Mouse (Mus musculus): ENCODE data around the gene Ppp4c. TPM values are rescaled to one million over a fixed set of nuclear protein-coding genes. Genes with fewer than 3 reads are reported as not detected.

The Ppp4c gene
- polyA plus RNA-seq, 1 experiment from 2014 or later: 267 TPM

- Histone ChIP-seq H3K36me3 (ENCODE audit: insufficient read depth, low read length) (no peaks in the 10 kb centered on the region), H3K9me3 (ENCODE audit: low read length) (no peaks in the 10 kb centered on the region), H3K27ac (ENCODE audit: low read length) (no peak overlapping the region), H3K4me1 (ENCODE audit: insufficient read depth, low read length) (peaks cover 32% of the 10 kb centered on the region), H3K27me3 (ENCODE audit: insufficient read depth, low read length) (no peaks in the 10 kb centered on the region), H3K9ac (replicated peaks; ENCODE audit: low read length) (no peak overlapping the region), H3K4me3 (ENCODE audit: low read length) (no peak overlapping the region), H3K4me2 (replicated peaks; ENCODE audit: low read depth, low read length) (no peak overlapping the region)
- ATAC-seq (ENCODE audit: low FRiP score, low TSS enrichment): no peak
These were observed 11.5 kb upstream of the Ppp4c start for GRCm38 (mm10) chr7:126803751-126804150.

- ATAC-seq (ENCODE audit: low FRiP score, low TSS enrichment): no peak
- 88% methylated on average over 6 of the region's 6 CpGs for WGBS
- Histone ChIP-seq H3K9me3 (ENCODE audit: low read length) (no peaks in the 10 kb centered on the region), H3K27me3 (ENCODE audit: insufficient read depth, low read length) (no peaks in the 10 kb centered on the region), H3K27ac (ENCODE audit: low read length) (no peak overlapping the region), H3K36me3 (ENCODE audit: insufficient read depth, low read length) (no peaks in the 10 kb centered on the region), H3K4me1 (ENCODE audit: insufficient read depth, low read length) (peaks cover 27% of the 10 kb centered on the region), H3K4me2 (replicated peaks; ENCODE audit: low read depth, low read length) (no peak overlapping the region), H3K9ac (replicated peaks; ENCODE audit: low read length) (no peak overlapping the region), H3K4me3 (ENCODE audit: low read length) (no peak overlapping the region)
These were observed 10.9 kb upstream of the Ppp4c start for GRCm38 (mm10) chr7:126803181-126803580.

GRCm38 (mm10) chr7:126802134-126802889 is 10.0 kb upstream of the Ppp4c start:
- no peaks in the 10 kb centered on the region for H3K9me3 ChIP-seq (ENCODE audit: low read length)
- H3K27ac ChIP-seq (ENCODE audit: low read length): no peak overlapping the region
- peaks cover under 1% of the 10 kb centered on the region; the same call in 1 of the 2 replicates for H3K36me3 ChIP-seq (ENCODE audit: insufficient read depth, low read length)
- H3K27me3 ChIP-seq (ENCODE audit: insufficient read depth, low read length): no peaks in the 10 kb centered on the region
- ATAC-seq (ENCODE audit: low FRiP score, low TSS enrichment): no peak
- no peak overlapping the region for H3K4me2 ChIP-seq (replicated peaks; ENCODE audit: low read depth, low read length)
- H3K9ac ChIP-seq (replicated peaks; ENCODE audit: low read length): no peak overlapping the region
- H3K4me1 ChIP-seq (ENCODE audit: insufficient read depth, low read length): peaks cover 24% of the 10 kb centered on the region
- WGBS: 63% methylated on average over 11 of the region's 11 CpGs
- H3K4me3 ChIP-seq (ENCODE audit: low read length): no peak overlapping the region

GRCm38 (mm10) chr7:126801057-126801422 is 8.7 kb upstream of the Ppp4c start:
- no peak overlapping the region for H3K4me3 ChIP-seq (ENCODE audit: low read length)

GRCm38 (mm10) chr7:126800269-126801056 is 8.2 kb upstream of the Ppp4c start:
- peaks cover 19% of the 10 kb centered on the region for H3K36me3 ChIP-seq (ENCODE audit: insufficient read depth, low read length)
- WGBS: 42% methylated on average over 5 of the region's 5 CpGs
- no peaks in the 10 kb centered on the region for H3K9me3 ChIP-seq (ENCODE audit: low read length)
- peak overlapping the region; percentile 97 for H3K27ac ChIP-seq (ENCODE audit: low read length)
- peaks cover 33% of the 10 kb centered on the region for H3K4me1 ChIP-seq (ENCODE audit: insufficient read depth, low read length)
- H3K27me3 ChIP-seq (ENCODE audit: insufficient read depth, low read length): no peaks in the 10 kb centered on the region
- H3K4me3 ChIP-seq (ENCODE audit: low read length): peak overlapping the region; percentile 89
- peak overlapping the region; percentile 77 for H3K9ac ChIP-seq (replicated peaks; ENCODE audit: low read length)
- peak overlapping the region; percentile 81 for H3K4me2 ChIP-seq (replicated peaks; ENCODE audit: low read depth, low read length)
- no peak for ATAC-seq (ENCODE audit: low FRiP score, low TSS enrichment)

More at GRCm38 (mm10) chr7:126801057-126801422, 8.7 kb upstream of the Ppp4c start:
- Histone ChIP-seq H3K27me3 (ENCODE audit: insufficient read depth, low read length) (no peaks in the 10 kb centered on the region), H3K27ac (ENCODE audit: low read length) (no peak overlapping the region), H3K36me3 (ENCODE audit: insufficient read depth, low read length) (peaks cover 13% of the 10 kb centered on the region), H3K9me3 (ENCODE audit: low read length) (no peaks in the 10 kb centered on the region), H3K4me1 (ENCODE audit: insufficient read depth, low read length) (peaks cover 33% of the 10 kb centered on the region), H3K4me2 (replicated peaks; ENCODE audit: low read depth, low read length) (no peak overlapping the region), H3K9ac (replicated peaks; ENCODE audit: low read length) (peak overlapping the region; percentile 77; the same call in 1 of the 2 replicates)
- 92% methylated on average over 16 of the region's 16 CpGs for WGBS
- no peak for ATAC-seq (ENCODE audit: low FRiP score, low TSS enrichment)

GRCm38 (mm10) chr7:126799468-126800268 is 7.4 kb upstream of the Ppp4c start:
- ATAC-seq (ENCODE audit: low FRiP score, low TSS enrichment): peak; percentile 90
- H3K9ac ChIP-seq (replicated peaks; ENCODE audit: low read length): peak overlapping the region; percentile 77
- H3K4me3 ChIP-seq (ENCODE audit: low read length): peak overlapping the region; percentile 89
- H3K9me3 ChIP-seq (ENCODE audit: low read length): no peaks in the 10 kb centered on the region
- peaks cover 27% of the 10 kb centered on the region for H3K36me3 ChIP-seq (ENCODE audit: insufficient read depth, low read length)
- peak overlapping the region; percentile 97 for H3K27ac ChIP-seq (ENCODE audit: low read length)
- WGBS: under 1% methylated on average over 36 of the region's 38 CpGs
- peaks cover 36% of the 10 kb centered on the region for H3K4me1 ChIP-seq (ENCODE audit: insufficient read depth, low read length)
- peak overlapping the region; percentile 81 for H3K4me2 ChIP-seq (replicated peaks; ENCODE audit: low read depth, low read length)
- no peaks in the 10 kb centered on the region for H3K27me3 ChIP-seq (ENCODE audit: insufficient read depth, low read length)

GRCm38 (mm10) chr7:126799050-126799467 is 6.8 kb upstream of the Ppp4c start:
- WGBS: under 1% methylated on average over 30 of the region's 36 CpGs
- H3K36me3 ChIP-seq (ENCODE audit: insufficient read depth, low read length): peaks cover 33% of the 10 kb centered on the region
- H3K27me3 ChIP-seq (ENCODE audit: insufficient read depth, low read length): no peaks in the 10 kb centered on the region
- H3K4me2 ChIP-seq (replicated peaks; ENCODE audit: low read depth, low read length): peak overlapping the region; percentile 81
- H3K4me3 ChIP-seq (ENCODE audit: low read length): peak overlapping the region; percentile 89
- H3K27ac ChIP-seq (ENCODE audit: low read length): peak overlapping the region; percentile 97
- ATAC-seq (ENCODE audit: low FRiP score, low TSS enrichment): peak; percentile 96
- H3K9ac ChIP-seq (replicated peaks; ENCODE audit: low read length): peak overlapping the region; percentile 91
- no peaks in the 10 kb centered on the region for H3K9me3 ChIP-seq (ENCODE audit: low read length)
- peaks cover 40% of the 10 kb centered on the region for H3K4me1 ChIP-seq (ENCODE audit: insufficient read depth, low read length)

- WGBS: under 1% methylated on average over 40 of the region's 40 CpGs
- Histone ChIP-seq H3K4me1 (ENCODE audit: insufficient read depth, low read length) (peaks cover 40% of the 10 kb centered on the region), H3K4me3 (ENCODE audit: low read length) (peak overlapping the region; percentile 89), H3K4me2 (replicated peaks; ENCODE audit: low read depth, low read length) (peak overlapping the region; percentile 81), H3K36me3 (ENCODE audit: insufficient read depth, low read length) (peaks cover 35% of the 10 kb centered on the region), H3K27ac (ENCODE audit: low read length) (peak overlapping the region; percentile 92), H3K9ac (replicated peaks; ENCODE audit: low read length) (peak overlapping the region; percentile 91), H3K9me3 (ENCODE audit: low read length) (no peaks in the 10 kb centered on the region), H3K27me3 (ENCODE audit: insufficient read depth, low read length) (no peaks in the 10 kb centered on the region)
- ATAC-seq (ENCODE audit: low FRiP score, low TSS enrichment): no peak
These were observed 6.1 kb upstream of the Ppp4c start for GRCm38 (mm10) chr7:126798127-126799049.
